Comparison of ENCODE assay signal across 9 mouse cellular contexts in genomic region chr12:72441839-72442576, GRCm38 (mm10). TPM values are rescaled to one million over a fixed set of nuclear protein-coding genes. Genes with fewer than 3 reads are reported as not detected.
DNase-seq lines count a peak whose midpoint lies in the region; ATAC-seq lines count a peak whose summit lies in the region.
"Had no signal": no experiment of that assay in that cellular context is flagged by ENCODE, and none has a peak within 500 bp of the region (broad histone marks: within the 10 kb centered on the region; RNA-seq: fewer than 3 reads in every experiment).

TSS of gene Lrrc9 (plus strand) at chr12:72441866.

- no peak for ATAC-seq in erythroblast, adult 5-6 weeks (replicated peaks; ENCODE audit: low FRiP score, poor library complexity, severe bottlenecking)
- ATAC-seq in forebrain, embryonic 14.5 days: peak; percentile 33
- ATAC-seq in liver, embryonic 16.5 days (ENCODE audit: low read depth): peak; percentile 90
- peak; percentile 92 for ATAC-seq in neural tube, embryonic 12.5 days (ENCODE audit: low FRiP score, low read depth)

- peak; percentile 77 for DNase-seq in forebrain, embryonic 14.5 days (ENCODE audit: low spot score)
- peak; percentile 33 to 48 for DNase-seq in heart, postnatal 14 days
- peak; percentile 43 to 69 for DNase-seq in kidney, postnatal 25 days
- peak; percentile 33 to 49 for DNase-seq in thymus, postnatal 10 days (ENCODE audit: low spot score in 2 of 2)

- intact Hi-C loops in heart, postnatal 14 days (cut with DNase I): no loop called here

- H3K36me3 ChIP-seq in erythroblast, embryonic 14.5 days (ENCODE audit: control insufficient read depth): no peaks in the 10 kb centered on the region
- H3K36me3 ChIP-seq in forebrain, embryonic 14.5 days (ENCODE audit: control insufficient read depth, insufficient read depth, low read length): no peaks in the 10 kb centered on the region
- H3K36me3 ChIP-seq in liver, embryonic 16.5 days (ENCODE audit: control insufficient read depth, insufficient read depth): no peaks in the 10 kb centered on the region
- no peaks in the 10 kb centered on the region for H3K36me3 ChIP-seq in neural tube, embryonic 12.5 days

- H3K27me3 ChIP-seq in erythroblast, embryonic 14.5 days (ENCODE audit: control insufficient read depth): peaks cover 8% of the 10 kb centered on the region
- no peaks in the 10 kb centered on the region for H3K27me3 ChIP-seq in forebrain, embryonic 14.5 days (replicated peaks; ENCODE audit: control insufficient read depth, insufficient read depth, low read length)
- no peaks in the 10 kb centered on the region for H3K27me3 ChIP-seq in liver, embryonic 16.5 days (ENCODE audit: control insufficient read depth, insufficient read depth, low read depth, low read length)
- H3K27me3 ChIP-seq in neural tube, embryonic 12.5 days (replicated peaks): no peaks in the 10 kb centered on the region

- no peaks in the 10 kb centered on the region for H3K9me3 ChIP-seq in erythroblast, embryonic 14.5 days (ENCODE audit: control insufficient read depth, low read length)
- H3K9me3 ChIP-seq in forebrain, embryonic 14.5 days (replicated peaks; ENCODE audit: control insufficient read depth, low read length): no peaks in the 10 kb centered on the region
- H3K9me3 ChIP-seq in liver, embryonic 16.5 days (replicated peaks; ENCODE audit: control insufficient read depth, low read length): no peaks in the 10 kb centered on the region
- no peaks in the 10 kb centered on the region for H3K9me3 ChIP-seq in neural tube, embryonic 12.5 days

- peak within 1 kb of the TSS; percentile 51 for H3K9ac ChIP-seq in forebrain, embryonic 14.5 days (ENCODE audit: low read length)
- no peak within 1 kb of the TSS for H3K9ac ChIP-seq in liver, embryonic 16.5 days (ENCODE audit: low read depth, low read length)
- H3K9ac ChIP-seq in neural tube, embryonic 12.5 days: peak within 1 kb of the TSS; percentile 56

- WGBS in forebrain, embryonic 14.5 days: 2% methylated on average over 31 of the region's 31 CpGs
- WGBS in liver, embryonic 16.5 days (ENCODE audit: insufficient replicate concordance): 1% methylated on average over 31 of the region's 31 CpGs
- whole genome bisulfite sequencing in neural tube, embryonic 12.5 days: 0% methylated on average over 31 of the region's 31 CpGs

- peak within 1 kb of the TSS; percentile 64 for H3K4me2 ChIP-seq in forebrain, embryonic 14.5 days (ENCODE audit: low read length)
- H3K4me2 ChIP-seq in liver, embryonic 16.5 days (ENCODE audit: low read depth, low read length): peak within 1 kb of the TSS; percentile 53
- peak within 1 kb of the TSS; percentile 78 for H3K4me2 ChIP-seq in neural tube, embryonic 12.5 days (replicated peaks)

- H3K4me3 ChIP-seq in erythroblast, embryonic 14.5 days (replicated peaks): peak within 1 kb of the TSS; percentile 39
- peak within 1 kb of the TSS; percentile 33 for H3K4me3 ChIP-seq in forebrain, embryonic 14.5 days (ENCODE audit: low read depth, low read length)
- peak within 1 kb of the TSS; percentile 41 for H3K4me3 ChIP-seq in liver, embryonic 16.5 days (ENCODE audit: low read depth, low read length)
- peak within 1 kb of the TSS; percentile 41 for H3K4me3 ChIP-seq in neural tube, embryonic 12.5 days

- no peak within 1 kb of the TSS for H3K27ac ChIP-seq in forebrain, embryonic 14.5 days (ENCODE audit: low read depth, low read length)
- H3K27ac ChIP-seq in liver, embryonic 16.5 days (ENCODE audit: low read length): no peak within 1 kb of the TSS
- 0 out of 2 replicates have a peak within 1 kb of the TSS, but pooled peaks have one; percentile 12 for H3K27ac ChIP-seq in neural tube, embryonic 12.5 days

- no peaks in the 10 kb centered on the region for H3K4me1 ChIP-seq in erythroblast, embryonic 14.5 days (ENCODE audit: control insufficient read depth)
- H3K4me1 ChIP-seq in forebrain, embryonic 14.5 days (ENCODE audit: control insufficient read depth, insufficient read depth, low read length): peaks cover 14% of the 10 kb centered on the region; the same call in 1 of the 2 replicates
- no peaks in the 10 kb centered on the region for H3K4me1 ChIP-seq in liver, embryonic 16.5 days (ENCODE audit: control insufficient read depth, low read depth, low read length)
- H3K4me1 ChIP-seq in neural tube, embryonic 12.5 days: peaks cover 13% of the 10 kb centered on the region; the same call in 1 of the 2 replicates

RNA-seq across cellular contexts. Expression of gene Lrrc9, which starts in this region (rescaled TPM):
- not detected in 2 replicates for polyA plus RNA-seq in erythroblast, embryonic 14.5 days (2012)
- not detected in 2 replicates for total RNA-seq in erythroblast, adult 5-6 weeks (2015; ENCODE audit: low replicate concordance)
- total RNA-seq in erythroblast, adult 5-6 weeks (2017; ENCODE audit: low replicate concordance): not detected in 2 replicates
- 2.0 and 2.1 TPM in 2 replicates for polyA plus RNA-seq in forebrain, embryonic 14.5 days (2014; fragmentation: Nextera tagmentation; extraction: Ambion mirVana)
- total RNA-seq in heart, postnatal 14 days (2021): under 1 TPM; 0.15 to 0.36 TPM
- 0.04 and 0.06 TPM in 2 replicates for polyA plus RNA-seq in liver, embryonic 16.5 days (2015; fragmentation: Nextera tagmentation; extraction: Ambion mirVana)
- 2.9 and 4.4 TPM in 2 replicates for polyA plus RNA-seq in neural tube, embryonic 12.5 days (2016; fragmentation: Nextera tagmentation; extraction: Ambion mirVana)
- polyA plus RNA-seq: C2C12 had no signal

Comparison
In these comparisons a context has a peak if more than half of its experiments do, and no peak if none do; other contexts are left out.
1. Peak in DNase-seq in heart, postnatal 14 days; RNA of the gene not detected or under 1 TPM.
2. Peak in ATAC-seq, H3K4me3 ChIP-seq and H3K4me2 ChIP-seq in liver, embryonic 16.5 days; RNA of the gene not detected or under 1 TPM.